Mouse (Mus musculus): ENCODE data around the gene Serpinb6a. TPM values are rescaled to one million over a fixed set of nuclear protein-coding genes. Genes with fewer than 3 reads are reported as not detected.
A peak's percentile ranks its signal among the peaks of the same experiment; 100 is the strongest.

Serpinb6a gene
- total RNA-seq (2017): 32.1 and 38.1 TPM in 2 replicates

DNA sequence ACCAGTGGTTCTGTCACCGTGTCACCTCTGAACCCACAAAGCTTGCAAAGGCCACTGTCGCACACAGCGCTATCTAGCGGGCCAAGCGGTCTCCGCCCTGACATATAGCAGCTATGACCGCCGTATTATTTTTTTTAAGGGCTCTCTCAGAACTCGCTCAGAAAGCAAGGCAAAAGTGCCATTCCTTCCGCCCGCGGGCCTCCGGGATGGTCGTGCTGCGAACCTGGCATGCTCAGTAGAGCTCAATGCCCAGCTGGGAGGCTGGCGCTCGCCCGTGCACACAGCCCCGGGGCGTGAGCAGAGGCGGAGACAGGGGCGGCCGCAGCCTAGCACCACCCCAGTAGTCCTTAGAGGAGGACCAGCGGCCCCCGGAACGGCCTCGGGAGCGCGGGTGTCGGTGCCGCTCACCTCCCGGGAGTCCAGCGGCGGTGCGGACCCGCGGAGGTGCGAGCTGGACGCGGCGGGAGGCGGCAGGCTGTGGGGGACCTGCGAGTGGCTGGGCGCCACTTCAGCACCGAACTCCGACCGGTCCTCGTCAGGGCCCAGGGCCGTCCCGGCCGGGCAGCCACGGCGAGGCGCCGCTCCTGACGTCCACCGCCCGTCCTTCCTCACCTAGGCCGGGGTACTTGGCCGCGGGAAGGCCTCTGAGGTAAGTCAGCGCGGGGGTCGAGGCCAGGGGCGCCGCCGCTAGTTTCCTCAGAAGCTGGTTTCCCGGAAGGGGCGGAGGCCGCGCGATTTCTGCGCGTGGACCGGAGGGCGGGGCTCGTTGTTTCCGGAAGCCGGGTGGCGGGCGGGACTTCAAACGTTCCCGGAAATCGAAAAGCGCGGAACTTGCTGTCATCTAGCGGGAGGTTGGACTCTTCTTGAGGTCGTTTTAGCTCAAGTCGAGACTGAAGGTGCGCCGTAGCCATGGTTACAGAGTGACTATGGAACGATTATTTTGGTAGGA, at the start of gene Serpinb6a, which contains the start of gene Ripk1:
Serpinb6a (minus strand) TSS at position 737 of the 949 bp plus-strand sequence.
Ripk1 (plus strand) TSS at position 306 of the 949 bp plus-strand sequence.
- peak; percentile 92 to 93 for ATAC-seq (replicated peaks in 1 of 2; ENCODE audit: insufficient read depth in 1 of 2, low FRiP score in 2 of 2, low TSS enrichment in 1 of 2, low read depth in 1 of 2, poor library complexity in 2 of 2, severe bottlenecking in 2 of 2)

DNA sequence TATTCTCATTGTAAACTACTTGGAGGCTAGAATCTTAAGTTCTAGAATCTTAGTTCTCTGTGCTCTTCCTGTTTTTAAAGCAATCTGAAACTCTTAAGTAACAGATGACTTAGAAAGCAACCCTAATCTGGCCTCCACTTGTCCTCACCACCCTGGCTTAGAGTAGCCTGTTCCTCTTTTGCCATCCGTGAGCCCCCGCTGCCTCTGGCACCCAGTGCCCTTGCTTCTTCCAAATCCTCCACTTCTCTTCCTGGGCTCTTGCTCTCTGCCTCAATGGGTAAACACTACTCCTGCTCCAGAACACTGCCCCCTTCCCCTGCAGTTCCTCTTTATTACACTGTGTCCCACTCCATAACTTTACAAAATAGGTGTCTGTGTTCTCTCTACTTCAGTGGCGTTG, 49.1 kb upstream of the Serpinb6a start:
- peak; percentile 71 to 84 for ATAC-seq (replicated peaks in 1 of 2; ENCODE audit: insufficient read depth in 1 of 2, low FRiP score in 2 of 2, low TSS enrichment in 1 of 2, low read depth in 1 of 2, poor library complexity in 2 of 2, severe bottlenecking in 2 of 2)

DNA sequence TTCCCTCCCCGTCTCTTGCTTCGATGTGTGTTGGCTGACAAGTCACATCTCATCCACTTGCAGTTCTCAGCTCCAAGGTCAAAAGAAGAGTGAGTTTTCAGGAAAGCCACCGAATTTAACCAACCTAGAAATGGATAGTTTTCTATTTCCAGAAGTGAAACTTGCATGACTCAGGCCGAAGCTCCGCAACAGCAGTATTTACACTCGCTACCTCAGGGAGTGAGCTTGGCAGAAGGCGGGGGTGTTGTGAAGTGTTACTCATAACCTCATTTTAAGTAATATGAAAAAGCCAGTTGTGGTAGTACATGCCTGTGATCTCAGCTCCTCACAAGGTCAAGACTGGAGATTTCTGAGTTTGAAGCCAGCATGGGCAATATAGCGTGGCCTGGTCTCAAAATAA, 47.9 kb upstream of the Serpinb6a start:
- no peak for ATAC-seq (replicated peaks in 1 of 2; ENCODE audit: insufficient read depth in 1 of 2, low FRiP score in 2 of 2, low TSS enrichment in 1 of 2, low read depth in 1 of 2, poor library complexity in 2 of 2, severe bottlenecking in 2 of 2)

DNA sequence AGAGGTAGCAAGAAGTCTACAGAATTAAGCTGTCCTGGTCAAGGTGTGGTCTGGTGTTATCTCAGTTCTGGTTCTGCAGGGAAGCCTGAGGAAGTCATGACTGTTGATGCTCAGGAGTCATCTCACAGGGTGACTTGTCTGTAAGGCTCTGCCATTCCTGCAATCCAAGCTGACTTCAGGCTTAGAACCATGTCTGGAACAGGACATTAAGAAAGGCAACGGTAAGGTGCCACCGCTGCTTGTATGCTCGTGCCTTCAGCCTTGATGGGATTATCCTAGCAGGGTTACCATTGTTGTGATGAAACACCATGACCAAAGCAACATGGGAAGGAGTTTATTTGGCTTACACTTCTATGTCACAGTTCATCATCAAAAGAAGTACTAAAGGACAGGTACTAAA, 44.9 kb upstream of the Serpinb6a start:
- no peak for ATAC-seq (replicated peaks in 1 of 2; ENCODE audit: insufficient read depth in 1 of 2, low FRiP score in 2 of 2, low TSS enrichment in 1 of 2, low read depth in 1 of 2, poor library complexity in 2 of 2, severe bottlenecking in 2 of 2)

DNA sequence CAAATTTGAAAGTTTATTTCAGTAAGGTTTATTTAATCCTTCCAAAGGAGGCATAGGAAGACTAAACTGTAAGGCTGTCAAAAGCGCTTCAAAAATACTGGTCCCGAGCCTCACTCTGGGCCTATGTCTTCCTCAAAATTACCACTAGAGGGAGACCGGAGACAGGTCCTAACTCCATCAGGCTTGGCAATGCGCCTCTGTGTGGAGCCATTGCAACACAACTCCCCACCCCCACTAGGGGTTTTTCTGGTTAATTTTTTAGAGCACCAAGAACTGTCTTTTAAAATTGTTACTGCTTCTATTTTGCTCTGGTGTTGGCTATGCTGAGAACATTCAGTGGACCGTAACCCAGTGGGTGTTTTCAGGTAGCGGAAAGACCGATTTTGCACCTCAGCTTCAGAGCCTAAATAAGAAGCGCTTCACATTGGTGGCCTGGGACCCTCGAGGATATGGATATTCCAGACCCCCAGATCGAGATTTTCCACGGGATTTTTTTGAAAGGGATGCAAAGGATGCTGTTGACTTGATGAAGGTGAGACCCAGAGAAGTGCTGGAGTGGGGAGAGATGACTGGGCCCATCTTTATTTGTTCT, 43.9 kb upstream of the Serpinb6a start:
- ATAC-seq (replicated peaks in 1 of 2; ENCODE audit: insufficient read depth in 1 of 2, low FRiP score in 2 of 2, low TSS enrichment in 1 of 2, low read depth in 1 of 2, poor library complexity in 2 of 2, severe bottlenecking in 2 of 2): peak; percentile 86 to 94

DNA sequence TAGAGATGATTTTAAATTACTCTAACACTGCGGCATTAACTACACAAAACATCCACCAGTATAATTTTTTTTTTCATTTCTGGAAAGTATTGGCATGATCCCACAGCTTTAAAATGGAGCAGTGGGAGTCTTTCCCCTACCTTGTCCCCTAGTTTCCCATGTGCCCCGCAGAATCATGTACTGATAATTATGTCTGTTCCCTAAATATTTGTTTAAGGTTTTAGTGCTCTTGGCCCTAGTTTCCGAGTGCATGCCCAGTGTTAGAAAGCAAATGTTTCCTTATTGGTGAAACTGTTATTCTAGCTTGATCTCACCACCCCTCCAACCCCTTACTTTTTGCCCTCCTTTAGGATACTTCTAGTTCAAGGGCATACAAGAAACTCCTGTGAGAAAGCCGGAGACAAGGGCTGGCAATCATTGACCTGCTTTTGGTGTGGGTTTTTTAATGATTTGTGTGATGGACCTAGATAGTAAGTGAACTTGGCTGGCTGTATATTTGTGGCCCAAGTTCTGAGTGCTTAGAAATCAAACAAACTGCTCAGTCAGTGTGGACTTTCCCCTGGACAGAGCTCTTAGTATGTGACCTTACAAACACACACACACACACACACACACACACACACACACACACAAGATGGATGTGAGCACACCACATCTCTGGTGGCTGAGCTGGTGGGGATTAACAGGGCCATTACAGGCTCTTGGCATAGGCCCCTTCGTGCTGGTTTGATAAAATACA, 43.1 kb upstream of the Serpinb6a start:
- ATAC-seq (replicated peaks in 1 of 2; ENCODE audit: insufficient read depth in 1 of 2, low FRiP score in 2 of 2, low TSS enrichment in 1 of 2, low read depth in 1 of 2, poor library complexity in 2 of 2, severe bottlenecking in 2 of 2): no peak

DNA sequence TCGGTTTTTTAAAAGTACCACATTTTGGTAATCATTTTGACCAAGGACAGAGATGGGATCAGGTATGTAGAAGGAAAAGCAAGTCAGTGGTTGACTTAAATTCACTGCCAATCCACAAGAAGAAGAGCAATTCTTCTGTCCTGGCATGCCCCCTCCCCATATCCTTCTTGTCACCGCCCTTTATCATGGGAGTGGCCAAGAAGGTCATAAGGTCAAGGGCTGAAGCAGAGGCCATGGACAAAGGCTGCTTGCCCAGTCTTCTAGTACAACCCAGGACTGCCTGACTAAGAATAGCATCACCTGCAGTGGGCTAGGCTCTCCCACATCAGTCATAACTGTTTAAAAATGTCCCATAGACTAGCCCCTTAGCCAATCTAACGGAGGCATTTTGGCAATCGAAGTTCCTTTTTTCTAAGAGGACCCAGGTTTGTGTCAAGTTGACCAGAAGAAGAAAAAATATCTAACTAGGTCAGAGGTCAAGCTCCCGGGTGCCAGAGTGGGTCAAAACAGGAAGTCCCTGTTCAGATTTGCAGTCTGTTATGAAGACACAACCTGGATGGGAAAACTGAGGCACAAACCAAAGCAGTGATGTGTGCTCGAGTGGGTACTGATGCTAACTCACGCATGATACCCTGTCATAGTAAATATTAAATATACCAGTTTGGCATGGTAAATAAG, 41.3 kb upstream of the Serpinb6a start:
- no peak for ATAC-seq (replicated peaks in 1 of 2; ENCODE audit: insufficient read depth in 1 of 2, low FRiP score in 2 of 2, low TSS enrichment in 1 of 2, low read depth in 1 of 2, poor library complexity in 2 of 2, severe bottlenecking in 2 of 2)

DNA sequence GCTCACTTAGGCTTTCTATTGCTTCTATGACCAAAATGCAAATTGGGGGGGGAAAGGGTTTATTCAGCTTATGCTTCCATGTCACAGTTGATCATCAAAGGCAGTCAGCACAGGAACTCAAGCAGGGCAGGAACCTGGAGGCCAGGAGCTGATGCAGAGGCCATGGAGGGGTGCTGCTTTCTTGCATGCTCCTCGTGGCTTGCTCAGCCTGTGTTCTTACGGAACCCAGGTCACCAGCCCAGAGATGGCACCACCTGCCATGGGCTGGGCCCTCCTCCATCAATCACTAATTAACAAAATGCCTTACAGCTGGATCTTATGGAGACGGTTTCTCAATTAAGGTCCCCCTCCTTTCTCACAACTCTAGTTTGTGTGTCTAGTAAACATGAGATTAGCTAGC, 37.5 kb upstream of the Serpinb6a start:
- no peak for ATAC-seq (replicated peaks in 1 of 2; ENCODE audit: insufficient read depth in 1 of 2, low FRiP score in 2 of 2, low TSS enrichment in 1 of 2, low read depth in 1 of 2, poor library complexity in 2 of 2, severe bottlenecking in 2 of 2)

DNA sequence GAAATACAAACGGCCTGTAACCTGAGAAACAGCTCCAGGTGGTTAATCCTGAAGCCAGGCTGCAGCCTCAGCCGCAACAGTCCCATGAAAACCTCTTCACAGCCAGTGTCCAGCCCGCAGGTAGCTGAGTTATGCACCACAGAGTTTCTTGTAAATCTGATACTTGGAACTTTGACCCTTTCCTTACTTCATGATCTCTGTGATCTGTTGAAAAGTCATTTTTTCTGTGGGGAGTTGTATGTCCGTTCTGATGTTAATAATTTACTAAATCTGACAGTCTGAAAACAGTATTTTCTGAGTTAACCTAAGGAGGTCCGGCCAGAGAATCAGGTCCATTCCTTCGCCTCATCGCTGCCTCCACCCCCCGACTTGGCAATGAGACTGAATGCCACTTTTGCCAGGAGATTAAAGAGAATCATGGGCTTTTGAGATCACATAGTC, 36.3 kb upstream of the Serpinb6a start:
- no peak for ATAC-seq (replicated peaks in 1 of 2; ENCODE audit: insufficient read depth in 1 of 2, low FRiP score in 2 of 2, low TSS enrichment in 1 of 2, low read depth in 1 of 2, poor library complexity in 2 of 2, severe bottlenecking in 2 of 2)

DNA sequence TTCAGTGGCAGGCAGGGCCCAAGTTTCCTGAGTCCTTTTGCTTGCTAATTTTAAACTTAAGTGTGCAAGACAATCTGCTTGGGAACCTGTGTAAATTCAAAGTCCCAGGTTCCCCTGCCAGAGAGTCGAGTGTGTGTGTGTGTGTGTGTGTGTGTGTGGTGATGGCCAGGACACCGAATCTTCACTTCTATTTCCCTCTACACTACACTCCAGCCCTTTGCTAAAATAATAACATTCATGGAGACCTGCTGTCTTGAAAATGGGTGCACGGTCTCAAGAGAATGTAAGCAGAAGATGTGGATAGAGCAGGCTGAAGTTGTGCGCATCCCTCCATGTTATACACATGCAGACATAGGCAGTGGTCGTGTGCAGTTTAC, 35.5 kb upstream of the Serpinb6a start:
- ATAC-seq (replicated peaks in 1 of 2; ENCODE audit: insufficient read depth in 1 of 2, low FRiP score in 2 of 2, low TSS enrichment in 1 of 2, low read depth in 1 of 2, poor library complexity in 2 of 2, severe bottlenecking in 2 of 2): no peak

DNA sequence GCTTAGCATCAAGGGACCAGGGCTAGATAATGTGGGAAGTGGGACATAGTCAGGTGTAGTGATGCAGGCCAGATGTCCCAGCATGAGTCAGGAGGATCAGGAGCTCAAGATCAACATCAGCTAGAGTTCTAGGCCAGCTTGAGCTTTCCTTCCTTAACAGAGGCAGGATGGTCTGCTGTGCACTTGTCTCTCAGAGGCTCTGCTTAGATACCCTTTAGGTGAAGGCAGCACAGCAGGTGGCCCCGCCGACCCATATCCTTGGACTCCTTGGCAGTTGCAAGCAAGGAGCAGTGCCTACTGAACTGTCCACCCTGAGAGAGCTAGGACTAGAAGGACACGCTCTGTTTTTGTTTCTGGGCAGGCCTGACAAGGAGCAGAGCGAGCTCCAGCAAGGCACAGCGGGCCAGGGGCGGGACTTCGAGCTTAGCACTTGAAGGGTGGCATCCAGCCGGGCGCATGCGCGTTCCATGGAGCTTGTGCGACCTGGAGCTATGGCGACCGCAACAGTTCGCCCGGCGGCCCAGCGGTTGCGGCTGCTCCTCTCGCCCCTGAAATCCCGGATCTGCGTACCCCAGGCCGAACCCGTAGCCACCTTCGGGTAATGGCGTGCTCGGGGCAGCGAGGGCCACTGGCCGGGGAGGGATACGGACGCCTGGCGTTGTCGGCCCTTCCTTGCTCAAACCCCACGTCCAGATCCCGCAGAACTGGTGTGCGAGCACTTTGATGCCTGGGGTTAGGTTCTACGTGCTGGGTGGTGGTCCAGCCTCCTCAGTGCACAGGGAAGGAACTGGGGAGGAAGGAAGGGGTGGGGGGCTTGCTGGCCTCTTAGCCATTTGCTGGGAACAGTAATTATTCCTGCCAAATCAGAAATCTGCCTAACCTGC, 34.8 kb upstream of the Serpinb6a start, which contains the start of gene Bphl:
Bphl (plus strand) TSS at position 426 of the 884 bp plus-strand sequence.
- ATAC-seq (replicated peaks in 1 of 2; ENCODE audit: insufficient read depth in 1 of 2, low FRiP score in 2 of 2, low TSS enrichment in 1 of 2, low read depth in 1 of 2, poor library complexity in 2 of 2, severe bottlenecking in 2 of 2): peak; percentile 95 to 97

DNA sequence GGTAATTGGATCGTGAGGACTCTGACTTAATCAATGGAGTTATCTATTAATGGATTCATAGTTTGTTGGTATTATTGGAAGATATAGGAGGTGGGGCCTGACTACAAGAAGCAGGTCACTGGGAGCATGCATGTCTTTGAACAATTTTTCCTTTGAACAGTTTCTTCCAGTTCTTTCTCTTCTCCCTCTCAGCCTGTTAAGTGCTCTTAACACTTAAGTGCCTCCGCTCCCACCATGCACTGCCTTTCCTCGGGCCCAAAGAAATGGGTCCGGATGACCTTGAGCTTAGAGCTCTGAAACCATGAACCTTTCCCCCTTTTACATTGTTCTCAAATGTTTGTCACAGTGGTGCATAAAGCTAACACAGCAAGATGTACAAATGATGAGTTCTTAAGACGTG, 34.1 kb upstream of the Serpinb6a start:
- ATAC-seq (replicated peaks in 1 of 2; ENCODE audit: insufficient read depth in 1 of 2, low FRiP score in 2 of 2, low TSS enrichment in 1 of 2, low read depth in 1 of 2, poor library complexity in 2 of 2, severe bottlenecking in 2 of 2): no peak

DNA sequence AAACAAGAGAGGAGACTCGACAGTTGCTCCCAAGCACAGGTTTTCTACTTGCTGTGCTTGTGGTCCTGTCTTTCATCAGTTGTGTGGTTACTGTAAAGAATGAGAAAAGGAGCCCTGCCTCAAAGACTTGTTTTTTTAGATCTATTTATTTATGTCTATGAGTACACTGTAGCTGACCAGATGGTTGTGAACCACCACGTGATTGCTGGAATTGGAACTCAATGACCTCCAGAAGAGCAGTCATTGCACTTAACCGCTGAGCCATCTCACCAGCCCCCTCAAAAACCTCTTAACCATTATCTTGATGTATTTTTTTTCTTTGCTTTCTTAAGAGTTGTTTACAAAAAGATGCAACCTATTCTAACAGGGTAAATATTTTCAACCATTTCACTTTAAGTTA, 32.8 kb upstream of the Serpinb6a start:
- ATAC-seq (replicated peaks in 1 of 2; ENCODE audit: insufficient read depth in 1 of 2, low FRiP score in 2 of 2, low TSS enrichment in 1 of 2, low read depth in 1 of 2, poor library complexity in 2 of 2, severe bottlenecking in 2 of 2): no peak

DNA sequence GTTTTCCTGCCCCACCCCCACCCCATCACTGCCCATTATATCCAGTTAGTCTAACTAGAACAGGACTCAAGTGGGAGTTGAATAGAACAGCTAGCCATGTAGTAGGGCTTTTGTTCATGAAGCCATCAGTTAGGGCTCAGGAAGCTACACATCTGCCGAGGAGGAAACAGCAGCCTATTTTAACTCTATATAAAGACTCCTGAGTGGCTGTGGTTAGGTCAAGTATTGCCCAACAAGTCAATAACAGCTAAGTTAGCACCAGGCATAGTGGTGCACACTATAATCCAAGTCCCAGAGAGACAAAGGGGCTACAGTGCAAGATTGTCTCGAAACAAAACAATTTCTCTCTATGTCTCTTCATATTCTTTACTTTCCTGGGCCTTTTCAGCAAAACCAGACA, 29.4 kb upstream of the Serpinb6a start:
- ATAC-seq (replicated peaks in 1 of 2; ENCODE audit: insufficient read depth in 1 of 2, low FRiP score in 2 of 2, low TSS enrichment in 1 of 2, low read depth in 1 of 2, poor library complexity in 2 of 2, severe bottlenecking in 2 of 2): peak; percentile 43 to 56; a peak in 3 of 4 replicates

DNA sequence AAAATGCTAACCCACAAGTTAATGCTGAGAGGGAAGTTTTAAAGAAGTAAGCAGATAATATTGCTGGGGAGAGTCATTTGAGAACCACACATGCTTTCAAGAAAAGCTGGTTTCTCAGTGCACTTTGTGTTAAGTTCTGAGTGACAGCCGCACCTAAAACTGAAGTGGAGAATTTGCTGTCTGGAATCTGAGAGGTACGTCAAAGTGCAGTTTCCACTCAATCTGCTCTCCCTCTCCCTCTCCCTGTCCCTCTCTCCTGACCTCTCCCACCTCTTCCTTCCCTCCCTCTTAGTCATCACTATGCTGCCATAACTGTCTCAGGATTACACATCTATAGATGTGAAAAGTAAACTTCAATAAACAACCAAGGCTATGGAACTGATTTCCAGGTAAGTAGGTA, 19.4 kb upstream of the Serpinb6a start:
- ATAC-seq (replicated peaks in 1 of 2; ENCODE audit: insufficient read depth in 1 of 2, low FRiP score in 2 of 2, low TSS enrichment in 1 of 2, low read depth in 1 of 2, poor library complexity in 2 of 2, severe bottlenecking in 2 of 2): no peak

DNA sequence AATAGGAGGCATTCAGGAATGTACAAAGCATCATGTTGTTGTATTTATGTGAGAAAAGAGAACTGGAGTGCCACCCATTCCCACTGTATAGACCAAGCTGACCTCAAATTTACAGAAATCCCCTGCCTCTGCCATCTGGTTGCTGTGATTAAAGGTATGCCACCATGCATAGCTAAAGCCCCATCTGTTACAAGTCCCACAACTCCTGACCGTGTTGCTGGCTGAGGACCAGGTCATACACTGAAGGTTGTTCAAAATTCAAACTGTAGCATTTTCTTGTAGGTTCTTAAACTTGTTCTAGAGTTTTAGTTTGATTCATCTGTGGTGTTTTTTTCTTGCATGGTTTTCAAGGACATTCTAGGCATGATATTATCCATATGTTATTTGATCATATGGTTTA, 15.9 kb upstream of the Serpinb6a start:
- ATAC-seq (replicated peaks in 1 of 2; ENCODE audit: insufficient read depth in 1 of 2, low FRiP score in 2 of 2, low TSS enrichment in 1 of 2, low read depth in 1 of 2, poor library complexity in 2 of 2, severe bottlenecking in 2 of 2): no peak
